In genomic region chr7:109241313-109241712, GRCm38 (mm10) we compare ENCODE assay signal across 9 mouse cellular contexts.
A peak's percentile ranks its signal among the peaks of the same experiment; 100 is the strongest.
DNase-seq lines count a peak whose midpoint lies in the region; ATAC-seq lines count a peak whose summit lies in the region.
"Had no signal": no experiment of that assay in that cellular context is flagged by ENCODE, and none has a peak within 500 bp of the region (broad histone marks: within the 10 kb centered on the region; RNA-seq: fewer than 3 reads in every experiment).

No protein-coding gene starts in this region.

- H3K9ac ChIP-seq in forebrain, embryonic 14.5 days (ENCODE audit: low read length): no peak overlapping the region
- no peak overlapping the region for H3K9ac ChIP-seq in neural tube, embryonic 11.5 days (ENCODE audit: low read length)

- 0 out of 2 replicates have a peak, but pooled peaks have one; percentile 33 for ATAC-seq in forebrain, embryonic 14.5 days
- ATAC-seq in neural tube, embryonic 11.5 days (ENCODE audit: insufficient read depth, low FRiP score, low TSS enrichment): peak; percentile 53; the same call in 1 of the 2 replicates

- no peak overlapping the region for H3K4me3 ChIP-seq in forebrain, embryonic 14.5 days (ENCODE audit: low read depth, low read length)
- no peak overlapping the region for H3K4me3 ChIP-seq in forebrain, embryonic 10.5 days
- H3K4me3 ChIP-seq in neural tube, embryonic 11.5 days (ENCODE audit: low read depth, low read length): no peak overlapping the region

- H3K27me3 ChIP-seq in forebrain, embryonic 14.5 days (replicated peaks; ENCODE audit: control insufficient read depth, insufficient read depth, low read length): no peaks in the 10 kb centered on the region
- H3K27me3 ChIP-seq in forebrain, embryonic 10.5 days (ENCODE audit: poor library complexity, severe bottlenecking): peaks cover 92% of the 10 kb centered on the region
- no peaks in the 10 kb centered on the region for H3K27me3 ChIP-seq in neural tube, embryonic 11.5 days (ENCODE audit: control insufficient read depth, insufficient read depth, low read length)

- no peaks in the 10 kb centered on the region for H3K36me3 ChIP-seq in forebrain, embryonic 14.5 days (ENCODE audit: control insufficient read depth, insufficient read depth, low read length)
- no peaks in the 10 kb centered on the region for H3K36me3 ChIP-seq in forebrain, embryonic 10.5 days (replicated peaks)
- H3K36me3 ChIP-seq in neural tube, embryonic 11.5 days (ENCODE audit: control insufficient read depth, insufficient read depth, low read length): no peaks in the 10 kb centered on the region

- no peaks in the 10 kb centered on the region for H3K9me3 ChIP-seq in forebrain, embryonic 14.5 days (replicated peaks; ENCODE audit: control insufficient read depth, low read length)
- H3K9me3 ChIP-seq in forebrain, embryonic 10.5 days: peaks cover 5% of the 10 kb centered on the region; the same call in 1 of the 2 replicates
- no peaks in the 10 kb centered on the region for H3K9me3 ChIP-seq in neural tube, embryonic 11.5 days (ENCODE audit: control insufficient read depth, low read length)

- H3K4me1 ChIP-seq in forebrain, embryonic 14.5 days (ENCODE audit: control insufficient read depth, insufficient read depth, low read length): no peaks in the 10 kb centered on the region
- peaks cover 36% of the 10 kb centered on the region for H3K4me1 ChIP-seq in forebrain, embryonic 10.5 days
- no peaks in the 10 kb centered on the region for H3K4me1 ChIP-seq in neural tube, embryonic 11.5 days (ENCODE audit: control insufficient read depth, insufficient read depth, low read length)

- H3K27ac ChIP-seq in forebrain, embryonic 14.5 days (ENCODE audit: low read depth, low read length): no peak overlapping the region
- no peak overlapping the region for H3K27ac ChIP-seq in forebrain, embryonic 10.5 days
- no peak overlapping the region for H3K27ac ChIP-seq in neural tube, embryonic 11.5 days (ENCODE audit: low read depth, low read length)

- 10% methylated on average over 19 of the region's 19 CpGs for WGBS in forebrain, embryonic 14.5 days
- WGBS in forebrain, embryonic 10.5 days: 8% methylated on average over 19 of the region's 19 CpGs
- whole genome bisulfite sequencing in neural tube, embryonic 11.5 days: 13% methylated on average over 19 of the region's 19 CpGs

- H3K4me2 ChIP-seq in forebrain, embryonic 14.5 days (ENCODE audit: low read length): no peak overlapping the region
- H3K4me2 ChIP-seq in neural tube, embryonic 11.5 days (ENCODE audit: low read depth): no peak overlapping the region

- no peak for DNase-seq in forebrain, embryonic 14.5 days (ENCODE audit: low spot score)
- no peak for DNase-seq in forebrain, embryonic 10.5 days (ENCODE audit: extremely low spot score, low spot score)
- peak; percentile 45 for DNase-seq in neural tube, embryonic 11.5 days (ENCODE audit: low spot score)
- DNase-seq in neural tube, embryonic 10.5 days (ENCODE audit: extremely low spot score, low spot score): no peak
- peak; percentile 41 for DNase-seq in kidney, postnatal 10 days
- peak; percentile 54 for DNase-seq in retina, embryonic 14.5 days (ENCODE audit: low spot score)
- DNase-seq in left cerebral cortex, adult 8-10 months (ENCODE audit: low spot score in 2 of 2): no peak
- DNase-seq in right cerebral cortex, postnatal 36 days (ENCODE audit: low spot score in 2 of 2): no peak
- DNase-seq: B cell, adult 2 months had no signal

Comparison
In these comparisons a context has a peak if more than half of its experiments do, and no peak if none do; other contexts are left out.
1. DNase-seq: peak in neural tube, embryonic 11.5 days (single experiment), kidney, postnatal 10 days (single experiment) and retina, embryonic 14.5 days (single experiment); none in forebrain, embryonic 14.5 days (single experiment), forebrain, embryonic 10.5 days (single experiment), neural tube, embryonic 10.5 days (single experiment), left cerebral cortex, adult 8-10 months (0 of 2) and right cerebral cortex, postnatal 36 days (0 of 2).